Mouse (Mus musculus) olfactory bulb, adult 2 months (tissue): ENCODE results near the gene Esyt2. TPM values are rescaled to one million over a fixed set of nuclear protein-coding genes. Genes with fewer than 3 reads are reported as not detected.
A peak's percentile ranks its signal among the peaks of the same experiment; 100 is the strongest.

ENCODE experiments used
- H3K27ac ChIP-seq: fragments of 200-500 bp; 2 replicates; pipeline ENCODE4 v1.5.1; 2012; ENCODE audit warnings: low read depth, low read length; ENCODE audit not compliant: insufficient read depth
- H3K4me1 ChIP-seq: fragments of 200-500 bp; 2 replicates; pipeline ENCODE4 v1.6.1; 2012; ENCODE audit warnings: low read length; ENCODE audit not compliant: control insufficient read depth, insufficient read depth
- H3K4me3 ChIP-seq: fragments of 200-500 bp; 2 replicates; pipeline ENCODE4 v1.5.1; 2012; ENCODE audit warnings: mild to moderate bottlenecking, low read depth, low read length, moderate library complexity; ENCODE audit not compliant: insufficient read depth
- CTCF ChIP-seq: fragments of 200-500 bp; IDR thresholded peaks from 2 replicates; pipeline ENCODE4 v1.5.1; 2012; ENCODE audit warnings: low read depth, mild to moderate bottlenecking, low read length, moderate library complexity; ENCODE audit not compliant: insufficient read depth
- POLR2A ChIP-seq: fragments of 200-500 bp; IDR thresholded peaks from 2 replicates; pipeline ENCODE4 v1.6.1; 2012; ENCODE audit warnings: mild to moderate bottlenecking, low read depth, low read length, moderate library complexity; ENCODE audit not compliant: insufficient read depth
- WGBS: fragments of 180-500 bp; shearing (Covaris S2); methylation state at CpG from one replicate; pipeline ENCODE4 v1.1.7; 2018; 5-methylcytosine and 5-hydroxymethylcytosine counted together
- polyA plus RNA-seq: library from polyadenylated mRNA; stranded (reverse); fragments of >200 nt; gene quantifications from 2 replicates; pipeline ENCODE4 v1.2.4, GENCODE M21; 2012; ENCODE audit warnings: low replicate concordance; ENCODE audit not compliant: missing spikeins, insufficient read depth, insufficient read length

The Esyt2 gene
- polyA plus RNA-seq, 1 experiment: not detected

DNA sequence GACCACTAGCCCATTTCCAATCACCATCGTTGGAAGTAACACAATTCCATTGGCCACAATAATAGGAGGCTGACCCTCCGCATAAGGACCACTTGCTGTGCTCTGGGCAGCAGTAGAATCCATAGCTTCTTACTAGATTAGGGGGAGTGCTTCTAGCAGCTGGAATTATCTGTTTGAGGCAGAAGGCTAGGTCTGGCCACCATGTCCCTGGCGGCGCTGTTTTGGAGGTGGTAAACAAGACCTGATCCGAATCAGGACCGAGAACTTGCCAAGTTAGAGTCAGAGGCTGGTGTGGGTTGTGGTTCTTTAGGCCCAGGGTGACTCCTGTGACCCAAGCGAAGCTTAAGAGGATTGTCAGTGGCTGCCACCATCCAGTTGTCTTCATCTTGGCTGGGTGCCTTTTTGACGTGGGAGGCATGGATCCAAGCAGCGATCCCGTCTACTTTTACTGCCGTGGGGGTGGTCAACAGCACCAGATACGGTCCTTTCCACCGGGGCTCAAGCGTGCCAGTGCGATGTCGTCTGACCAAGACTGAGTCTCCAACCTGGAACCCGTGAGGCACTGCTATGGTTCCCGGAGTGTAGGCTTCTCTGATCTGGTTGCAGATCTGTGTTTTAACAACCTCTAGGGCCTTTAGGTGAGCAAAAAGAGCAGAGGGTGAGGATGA, 123.2 kb downstream of the Esyt2 start:
- Histone ChIP-seq H3K4me1 (peaks cover 10% of the 10 kb centered on the region), H3K4me3 (peak overlapping the region; percentile 76; the same call in 1 of the 2 replicates), H3K27ac (no peak overlapping the region)
- TF ChIP-seq POLR2A (no peak), CTCF (no peak)
- 96% methylated on average over 18 of the region's 18 CpGs for WGBS

DNA sequence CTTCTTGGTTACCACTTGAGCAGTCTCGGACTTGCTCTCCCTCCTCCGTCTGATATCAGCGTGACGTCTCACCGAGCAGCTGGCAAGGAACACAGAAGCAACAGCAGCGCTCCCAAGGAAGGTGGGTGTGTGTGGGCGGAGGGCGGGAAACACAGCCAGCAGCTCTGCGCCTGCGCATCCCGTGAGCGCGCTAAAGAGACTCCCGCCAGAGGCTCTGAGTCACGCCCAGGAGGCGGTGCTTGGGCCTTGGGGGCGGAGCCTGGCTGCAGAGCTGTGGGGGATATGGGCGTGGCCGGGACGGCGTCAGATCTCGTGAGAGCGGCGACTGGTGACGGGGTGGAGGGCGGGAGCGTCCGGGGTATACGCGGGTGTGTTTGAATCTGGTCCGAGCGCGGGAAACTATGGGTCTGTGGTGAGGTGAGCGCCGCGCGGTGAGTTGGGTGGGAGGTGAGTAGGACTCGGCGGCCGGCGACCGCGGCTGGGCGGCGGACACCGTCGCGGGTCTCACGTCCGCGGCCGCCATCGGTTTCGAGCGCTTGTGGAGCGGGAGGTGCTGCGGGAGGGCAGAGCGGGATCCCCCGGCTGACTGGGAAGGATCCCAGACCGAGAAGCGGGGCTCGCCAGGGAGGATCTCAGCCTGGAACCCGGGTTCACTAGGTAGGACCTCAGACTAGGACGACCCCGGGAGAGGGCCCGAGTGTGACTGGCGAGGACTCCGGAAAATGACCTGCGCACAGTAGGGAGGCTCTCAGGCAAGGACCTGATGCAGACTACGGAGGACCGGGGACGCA, 124.2 kb downstream of the Esyt2 start, which contains the start of gene Ncapg2:
TSS of gene Ncapg2 (plus strand) at position 358 of the 791 bp plus-strand sequence.
- no peak for TF ChIP-seq CTCF
- WGBS: under 1% methylated on average over 72 of the region's 72 CpGs
- Histone ChIP-seq H3K27ac (no peak within 1 kb of the TSS; the same call in 1 of the 2 replicates), H3K4me1 (peaks cover 10% of the 10 kb centered on the region), H3K4me3 (peak within 1 kb of the TSS; percentile 76)

DNA sequence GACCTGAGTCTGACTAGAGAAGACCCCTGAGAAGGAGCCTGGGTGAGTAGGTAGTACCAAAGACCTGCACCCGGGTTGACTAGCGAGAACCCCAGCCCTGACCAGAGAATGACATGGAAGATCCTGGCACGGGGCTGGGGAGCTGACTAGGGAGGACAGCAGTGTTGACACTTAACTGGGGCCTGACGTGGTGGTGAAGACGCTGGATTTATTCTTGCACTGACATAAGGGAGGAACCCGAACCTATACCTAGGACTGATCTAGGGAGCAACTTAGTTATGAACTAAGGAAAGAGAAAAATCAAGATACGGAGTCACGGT, 124.8 kb downstream of the Esyt2 start:
- WGBS: 11% methylated on average over 8 of the region's 8 CpGs

DNA sequence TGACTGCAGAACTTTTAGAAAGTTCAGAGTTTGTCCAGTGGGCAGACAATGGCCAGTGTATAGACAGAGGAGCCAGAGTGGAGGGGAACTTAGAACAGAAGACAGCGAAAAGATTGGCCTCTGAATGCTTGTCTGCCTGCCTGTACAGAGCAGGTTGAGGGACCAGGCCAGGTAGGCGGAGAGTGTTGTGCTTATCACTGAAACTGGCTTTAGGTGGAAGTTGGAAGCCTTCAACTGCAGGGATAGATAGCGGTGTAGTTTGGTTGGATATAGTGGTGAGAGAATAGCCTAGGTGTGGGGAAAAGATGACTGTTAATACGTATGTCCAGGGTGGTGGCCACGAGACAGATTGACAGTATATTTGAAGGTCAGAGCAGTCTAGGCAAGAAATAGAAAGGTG, 126.9 kb downstream of the Esyt2 start:
- Histone ChIP-seq H3K4me3 (no peak overlapping the region), H3K27ac (no peak overlapping the region), H3K4me1 (peaks cover 10% of the 10 kb centered on the region)
- 95% methylated on average over 5 of the region's 5 CpGs for WGBS
- no peak for TF ChIP-seq POLR2A
- no peak for TF ChIP-seq CTCF

More for the DNA sequence above, 124.8 kb downstream of the Esyt2 start:
- no peak for TF ChIP-seq CTCF
- TF ChIP-seq POLR2A: no peak
- peaks cover 10% of the 10 kb centered on the region for H3K4me1 ChIP-seq
- H3K4me3 ChIP-seq: peak overlapping the region; percentile 76
- H3K27ac ChIP-seq: no peak overlapping the region

DNA sequence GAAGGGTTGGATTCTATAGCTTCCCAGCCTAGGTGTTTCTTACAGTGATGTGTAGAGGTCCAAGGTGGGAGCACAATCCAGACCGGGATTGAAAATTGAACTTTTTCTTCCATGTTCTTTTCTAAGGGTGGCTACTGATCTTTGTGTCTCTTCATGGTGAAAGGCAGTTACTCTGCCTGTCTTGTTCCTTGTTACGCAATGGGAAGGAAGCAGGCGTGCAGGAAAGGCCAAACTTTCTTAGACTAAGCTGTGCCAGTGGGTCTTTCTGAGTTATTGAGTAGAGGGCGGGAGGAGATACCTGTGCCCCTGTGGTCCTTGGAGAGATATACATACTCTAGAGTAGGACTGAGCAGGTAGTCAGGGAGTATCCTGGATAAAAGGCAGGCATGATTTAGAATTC, 133.9 kb downstream of the Esyt2 start:
- no peak overlapping the region for H3K27ac ChIP-seq
- TF ChIP-seq POLR2A: no peak
- TF ChIP-seq CTCF: no peak
- no peaks in the 10 kb centered on the region for H3K4me1 ChIP-seq
- WGBS: 96% methylated on average over 4 of the region's 4 CpGs
- no peak overlapping the region for H3K4me3 ChIP-seq

DNA sequence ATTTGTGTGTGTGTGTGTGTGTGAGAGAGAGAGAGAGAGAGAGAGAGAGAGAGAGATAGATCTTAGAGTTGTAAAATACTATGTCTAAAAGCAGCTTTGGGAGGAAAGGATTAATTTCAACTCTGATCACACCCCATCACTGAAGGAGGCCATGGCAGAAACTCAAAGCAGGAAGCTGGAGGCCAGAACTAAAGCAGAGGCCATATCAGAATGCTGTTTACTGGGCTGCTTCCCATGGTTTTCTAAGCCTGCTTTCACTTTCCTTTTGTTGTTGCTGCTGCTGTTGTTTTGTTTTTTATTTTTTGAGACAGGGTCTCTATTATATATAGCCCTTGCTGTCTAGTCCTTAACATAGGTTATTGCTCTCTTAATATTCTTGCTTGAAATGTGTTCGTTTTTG, 135.5 kb downstream of the Esyt2 start:
- H3K27ac ChIP-seq: no peak overlapping the region
- no peak overlapping the region for H3K4me3 ChIP-seq
- WGBS: 98% methylated on average over 1 of the region's 1 CpGs
- H3K4me1 ChIP-seq: no peaks in the 10 kb centered on the region
- no peak for TF ChIP-seq POLR2A

DNA sequence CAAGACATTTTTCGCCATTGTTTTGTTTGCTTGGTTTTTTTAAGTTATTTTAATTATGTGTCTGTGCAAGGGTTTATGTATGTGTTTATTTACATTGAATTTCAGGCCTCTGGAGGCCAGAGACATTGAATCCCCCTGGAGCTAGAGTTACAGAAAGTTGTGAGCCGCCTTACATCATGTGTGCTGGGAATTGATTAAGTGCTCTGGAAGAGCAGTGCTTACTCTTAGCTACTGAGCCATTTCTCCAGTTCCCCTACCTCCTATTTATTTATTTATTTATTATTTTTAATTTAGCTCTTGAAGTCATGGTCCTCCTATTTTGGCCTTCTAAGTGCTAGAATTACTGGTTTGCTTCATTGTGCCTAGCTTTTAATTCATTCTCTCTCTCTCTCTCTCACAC, 140.7 kb downstream of the Esyt2 start:
- 92% methylated on average over 2 of the region's 2 CpGs for WGBS
- TF ChIP-seq POLR2A (no peak), CTCF (no peak)
- H3K4me3 ChIP-seq: no peak overlapping the region
- no peak overlapping the region for H3K27ac ChIP-seq
- no peaks in the 10 kb centered on the region for H3K4me1 ChIP-seq

DNA sequence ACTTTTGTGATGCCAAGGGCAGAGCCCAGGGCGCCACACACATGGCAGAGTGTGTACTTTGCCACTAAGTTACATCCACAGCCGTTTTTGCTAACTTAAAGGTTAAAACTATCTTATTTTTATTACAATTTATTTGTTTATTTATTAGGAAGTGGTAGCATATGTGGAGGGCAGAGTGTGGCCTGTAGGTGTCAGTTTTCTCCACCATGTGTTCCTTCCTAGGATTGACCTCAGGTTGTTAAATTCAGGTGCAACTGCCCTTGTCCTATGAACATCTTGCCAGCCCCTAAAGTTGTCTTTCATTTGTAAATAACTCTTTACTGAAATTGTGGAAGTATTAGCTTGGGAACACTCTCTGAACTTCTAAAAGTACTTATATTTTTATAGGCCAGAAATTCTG, 144.4 kb downstream of the Esyt2 start:
- 92% methylated on average over 2 of the region's 2 CpGs for WGBS
- TF ChIP-seq CTCF (no peak), POLR2A (no peak)

DNA sequence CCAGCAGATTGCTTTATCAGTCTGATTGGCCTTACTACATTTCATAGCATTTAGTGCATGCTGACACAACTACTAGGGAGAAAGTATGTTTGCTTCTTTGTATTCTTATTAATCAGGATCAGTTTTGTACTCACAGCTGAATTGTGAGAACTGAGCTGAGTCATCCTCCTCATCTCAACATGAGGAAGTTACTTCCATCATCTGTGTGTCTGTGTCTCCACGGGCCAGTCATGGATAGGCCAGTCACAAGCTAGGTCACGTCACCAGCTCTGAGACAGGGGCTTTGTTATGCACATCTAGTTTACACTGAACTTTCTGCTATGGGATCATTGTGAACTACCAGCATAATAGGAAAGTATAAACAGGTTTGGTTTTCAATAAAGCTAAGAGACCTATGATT, 152.7 kb downstream of the Esyt2 start:
- H3K27ac ChIP-seq: no peak overlapping the region
- H3K4me1 ChIP-seq: no peaks in the 10 kb centered on the region
- 89% methylated on average over 2 of the region's 2 CpGs for WGBS
- no peak overlapping the region for H3K4me3 ChIP-seq
- TF ChIP-seq POLR2A (no peak), CTCF (no peak)

More for the DNA sequence above, 144.4 kb downstream of the Esyt2 start:
- Histone ChIP-seq H3K4me3 (no peak overlapping the region), H3K4me1 (no peaks in the 10 kb centered on the region), H3K27ac (no peak overlapping the region)

DNA sequence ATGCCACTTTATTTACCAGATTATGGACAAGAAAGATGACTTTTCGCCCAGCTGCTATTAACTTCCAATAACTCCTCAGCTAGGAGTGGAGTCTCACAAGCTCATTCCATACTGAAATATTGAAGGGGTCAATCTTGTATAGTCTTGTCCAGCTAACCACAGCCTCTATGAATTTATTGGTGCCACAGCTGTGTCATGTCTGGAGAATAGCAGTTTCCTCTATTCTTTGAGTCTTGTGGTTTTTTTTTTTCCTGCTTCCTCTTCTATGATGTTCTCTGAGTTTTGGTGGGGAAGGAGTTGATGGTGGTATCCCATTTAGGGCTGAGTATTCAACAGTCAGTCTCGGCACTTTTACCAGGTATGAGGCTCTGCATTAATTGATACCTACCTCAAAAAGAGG, 154.2 kb downstream of the Esyt2 start:
- 93% methylated on average over 2 of the region's 2 CpGs for WGBS
- Histone ChIP-seq H3K4me1 (no peaks in the 10 kb centered on the region), H3K27ac (no peak overlapping the region), H3K4me3 (no peak overlapping the region)
- TF ChIP-seq CTCF (no peak), POLR2A (no peak)
